Mouse (Mus musculus): ENCODE results near the gene Hdx.

The Hdx gene

DNA sequence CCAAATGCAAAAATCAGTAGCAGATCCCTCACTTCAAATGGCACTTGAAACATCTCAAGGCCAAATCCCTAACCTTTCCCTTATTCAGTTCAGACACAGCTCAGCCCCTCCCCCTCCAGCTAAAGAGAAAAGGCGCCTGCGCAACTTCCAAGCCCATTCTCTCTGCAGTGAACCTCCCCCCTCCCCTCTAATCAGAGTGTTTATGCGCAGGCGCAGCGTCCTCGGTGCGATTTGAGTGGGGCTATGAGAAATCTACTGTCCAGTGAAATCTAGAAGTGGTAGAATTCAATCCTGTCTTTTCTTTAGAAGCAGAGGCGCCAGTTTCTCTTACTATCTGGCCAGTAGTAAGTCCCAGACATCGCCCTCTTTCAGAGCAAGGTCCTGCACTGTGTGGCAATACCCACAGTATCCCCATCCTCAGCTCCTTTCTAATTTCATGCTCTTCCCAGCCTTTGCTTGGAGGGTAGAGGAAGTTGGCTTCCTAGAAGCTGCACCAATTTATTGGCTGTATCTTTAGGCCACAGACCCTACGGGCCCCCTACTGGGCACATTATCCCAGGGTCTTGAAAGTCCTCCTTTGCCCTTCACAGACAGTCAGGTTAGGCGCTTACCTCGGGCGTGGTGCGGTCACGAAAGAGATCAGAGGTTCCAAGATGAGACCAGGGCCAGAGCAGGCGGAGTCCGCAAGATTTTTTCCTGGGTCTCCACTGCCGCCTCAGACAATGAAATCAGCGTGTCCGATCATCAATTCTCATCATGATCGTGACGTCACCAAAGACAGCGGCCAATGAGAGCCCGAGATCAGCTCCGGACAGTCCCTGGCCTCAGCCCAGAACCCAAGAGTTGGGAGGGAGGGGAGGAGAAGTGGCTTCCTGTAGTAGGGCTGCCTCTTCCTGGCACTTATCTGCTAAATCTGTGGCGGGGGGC lies at the start of gene Hdx:
Hdx (minus strand) TSS at position 724 of the 927 bp plus-strand sequence.
- peak; percentile 60 for DNase-seq

DNA sequence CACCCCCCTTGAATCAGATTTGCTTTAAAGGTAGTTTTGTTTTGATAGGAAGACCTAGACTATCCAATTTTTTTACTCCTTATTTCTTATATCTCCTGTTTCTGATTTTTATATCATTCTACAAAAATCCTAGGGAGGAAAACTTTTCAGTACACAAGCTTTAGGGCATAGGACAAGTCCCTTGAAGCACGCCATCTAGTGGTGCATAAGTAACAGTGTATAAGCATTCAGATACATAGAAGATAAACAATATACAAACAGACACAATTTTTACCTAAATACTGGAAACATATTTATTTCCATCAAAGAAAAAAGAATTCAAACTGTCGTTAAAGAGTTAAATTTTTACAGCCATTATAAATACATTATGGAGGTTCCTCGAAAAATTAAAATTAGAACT lies 11.2 kb downstream of the Hdx start:
- no peak for DNase-seq

DNA sequence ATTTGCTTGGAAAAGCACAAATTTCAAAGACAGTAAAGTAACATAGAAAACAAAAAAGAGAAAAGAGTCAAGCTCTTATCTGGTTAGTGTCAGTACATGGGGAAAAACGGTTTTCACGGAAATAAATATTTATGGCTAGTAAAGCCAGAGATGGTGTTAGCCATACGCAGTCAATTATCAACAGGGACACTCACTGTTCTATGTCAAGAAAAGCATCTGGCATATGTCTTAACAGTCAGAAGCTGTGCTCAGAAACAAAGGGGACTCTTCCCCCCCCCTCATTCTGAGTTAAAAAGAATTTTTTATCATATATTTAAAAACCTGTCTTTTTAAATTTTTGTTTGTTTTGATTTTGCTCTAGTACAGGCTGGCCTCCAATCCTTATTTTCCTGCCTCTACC lies 25.2 kb downstream of the Hdx start:
- DNase-seq, result no peak

DNA sequence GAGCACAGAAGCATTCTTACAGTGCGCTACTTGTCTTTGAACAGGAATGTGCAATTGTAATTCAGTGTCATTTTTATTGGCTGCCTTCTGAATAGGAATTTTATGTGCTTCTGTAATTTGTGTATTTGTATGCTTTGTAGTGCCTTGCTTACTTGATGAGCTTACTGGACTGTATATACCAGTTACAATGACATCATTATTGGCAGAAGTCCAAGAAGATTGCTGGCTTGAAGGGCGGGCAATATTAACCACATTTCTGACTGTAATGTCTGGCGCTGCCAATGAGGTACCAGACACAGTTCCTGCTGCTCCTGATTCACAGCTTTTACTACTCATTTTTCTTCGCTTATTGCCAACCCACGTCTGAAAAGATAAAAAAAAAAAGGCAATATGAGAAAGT lies 36.5 kb downstream of the Hdx start:
- no peak for DNase-seq

DNA sequence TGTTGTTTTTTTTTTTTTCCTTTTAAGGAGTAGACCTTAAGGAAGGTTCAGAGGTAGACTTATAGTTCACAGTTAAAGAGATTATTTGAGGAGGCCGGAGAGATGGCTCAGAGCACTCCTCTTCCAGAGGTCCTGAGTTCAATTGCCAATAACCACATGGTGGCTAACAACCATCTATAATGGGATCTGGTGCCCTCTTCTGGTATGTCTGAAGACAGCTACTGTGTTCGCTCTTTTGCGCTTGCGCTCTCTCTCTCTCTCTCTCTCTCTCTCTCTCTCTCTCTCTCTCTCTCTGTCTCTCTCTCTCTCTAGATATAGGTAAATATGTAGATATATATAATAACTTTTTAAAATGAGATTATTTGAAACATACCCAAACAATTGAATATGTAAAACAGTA lies 38.2 kb downstream of the Hdx start:
- no peak for DNase-seq

DNA sequence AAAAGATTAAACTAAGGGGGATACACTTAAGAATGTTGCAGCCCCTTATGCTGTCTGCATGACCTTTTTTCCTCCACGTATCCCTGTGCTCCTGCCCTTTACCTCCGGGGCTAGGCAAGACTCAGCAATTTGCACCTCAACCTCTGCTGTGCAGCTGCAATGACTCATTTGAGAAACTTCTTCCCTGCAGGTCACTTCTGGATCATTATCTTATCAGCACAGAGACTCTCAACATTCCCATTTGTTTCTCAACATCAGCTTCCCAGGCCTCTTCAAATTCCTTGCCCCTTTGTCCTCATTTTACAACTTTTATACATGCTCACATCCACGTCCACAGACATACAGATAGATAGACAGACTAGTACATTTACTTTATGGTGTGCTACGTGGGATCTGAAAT lies 51.9 kb downstream of the Hdx start:
- no peak for DNase-seq

DNA sequence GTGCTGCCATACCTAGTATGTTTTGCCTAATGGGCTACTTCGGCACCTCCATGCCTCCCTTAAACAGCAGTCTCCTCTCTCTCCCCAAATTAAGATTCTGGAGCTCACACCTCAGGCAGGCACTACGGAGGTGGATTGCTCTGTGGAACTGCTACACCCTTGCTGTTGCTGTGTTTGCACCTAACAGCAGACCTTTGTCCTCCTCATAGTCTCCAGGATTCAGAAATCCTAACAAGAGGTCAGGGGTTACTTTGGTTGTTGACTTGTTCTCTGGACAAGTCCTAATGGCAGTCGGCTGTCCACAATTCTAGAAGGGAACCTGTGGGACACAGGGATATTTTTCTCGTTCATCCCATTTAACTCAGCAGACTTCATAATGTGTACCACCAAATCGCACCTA lies 56.3 kb downstream of the Hdx start:
- DNase-seq, result no peak

DNA sequence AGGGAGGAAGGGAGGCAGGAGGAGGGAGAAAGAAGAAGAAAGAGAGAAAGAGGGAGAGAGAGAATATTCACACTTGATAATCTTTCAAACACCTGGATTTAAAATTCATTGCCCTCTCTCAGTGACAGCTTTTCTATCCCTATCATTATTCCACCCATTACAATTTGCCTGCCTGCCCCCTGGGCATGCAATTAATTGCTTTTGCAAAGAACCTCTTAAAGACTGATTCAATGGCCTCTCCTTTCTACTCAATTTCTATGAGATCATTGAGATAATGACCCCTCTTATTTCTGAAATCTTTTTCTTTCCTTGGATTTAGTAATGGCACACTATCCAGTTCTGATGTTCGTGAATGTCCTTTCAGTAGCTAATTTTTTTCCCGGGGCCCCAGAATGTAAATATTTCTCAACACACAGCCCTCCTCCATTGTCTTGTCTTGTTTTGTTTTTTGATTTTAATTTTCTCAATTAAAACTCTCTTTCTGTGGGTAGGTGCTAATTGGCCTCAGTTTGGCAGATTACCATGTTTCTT lies 99.2 kb downstream of the Hdx start:
- DNase-seq, result no peak

DNA sequence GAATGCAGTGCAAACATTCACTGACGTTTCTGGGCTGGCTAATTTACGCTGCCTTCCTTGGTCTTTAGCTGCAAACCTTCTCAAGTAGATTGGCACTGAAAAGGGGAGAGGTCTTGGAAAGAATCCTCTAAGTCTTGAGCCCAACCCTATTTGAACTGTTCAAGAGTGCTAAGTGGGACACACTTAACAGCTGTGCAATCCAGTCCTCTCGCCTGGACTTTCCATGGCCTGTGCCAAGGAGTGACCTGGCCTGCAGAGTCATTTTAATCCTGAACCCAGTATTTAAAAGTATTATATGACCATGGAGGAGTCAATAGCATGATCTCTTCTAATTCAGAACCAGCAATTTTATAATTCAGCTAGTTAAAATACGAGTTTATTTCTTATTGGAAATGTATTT lies 109.3 kb downstream of the Hdx start:
- DNase-seq, result no peak

DNA sequence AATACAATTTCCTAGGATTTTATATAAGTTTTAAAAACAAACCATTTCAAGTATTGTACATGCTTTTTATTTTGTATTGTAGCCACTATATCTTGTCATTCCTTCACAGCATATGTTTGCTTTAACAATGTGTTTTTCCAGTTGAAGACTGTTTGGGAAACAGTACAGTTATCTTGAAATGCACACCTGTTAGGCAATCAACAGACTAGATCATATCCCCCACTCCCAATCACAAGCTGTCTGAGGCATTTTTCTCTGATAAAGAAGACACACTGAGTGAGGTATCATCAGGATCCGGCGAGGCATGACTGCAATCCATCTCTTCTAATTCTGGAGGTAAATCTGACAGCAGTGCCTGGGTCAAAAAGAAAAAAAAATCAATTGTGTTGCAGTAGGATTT lies 119.8 kb downstream of the Hdx start:
- DNase-seq, result no peak

DNA sequence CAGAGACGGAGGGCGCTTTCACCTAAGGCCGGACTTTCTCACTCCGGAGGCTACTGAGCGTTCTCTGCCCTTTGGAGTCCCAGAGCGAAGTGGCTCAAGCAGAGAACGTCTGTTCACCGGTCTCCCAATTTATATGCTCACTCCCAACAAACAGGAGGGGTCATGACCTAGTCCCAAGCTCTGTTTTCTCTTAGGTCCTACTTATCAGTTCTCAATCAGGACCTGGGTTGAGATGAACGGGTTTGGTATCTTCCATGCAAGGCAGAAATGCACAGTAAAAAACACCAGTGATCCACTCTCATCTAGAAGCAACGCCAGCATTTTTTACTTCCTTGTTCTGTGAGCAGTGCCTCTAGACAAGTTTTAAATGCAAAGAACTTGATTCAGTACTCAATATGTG lies 159.0 kb downstream of the Hdx start, which contains the start of gene Rps6ka6:
Rps6ka6 (minus strand) TSS at position 101 of the 400 bp plus-strand sequence.
- DNase-seq, result no peak
